Mouse (Mus musculus) liver, postnatal 0 days (tissue): ENCODE measurements around the gene Rslcan18.

Experiments used
- CTCF ChIP-seq: sonication (generic); IDR thresholded peaks from 2 replicates; pipeline ENCODE4 v1.5.1; 2016; ENCODE audit warnings: antibody characterized with exemption, low read depth
- EP300 ChIP-seq: IDR thresholded peaks from 2 replicates; pipeline ENCODE4 v1.6.1; 2016; ENCODE audit warnings: antibody characterized with exemption, low read depth, mild to moderate bottlenecking

DNA sequence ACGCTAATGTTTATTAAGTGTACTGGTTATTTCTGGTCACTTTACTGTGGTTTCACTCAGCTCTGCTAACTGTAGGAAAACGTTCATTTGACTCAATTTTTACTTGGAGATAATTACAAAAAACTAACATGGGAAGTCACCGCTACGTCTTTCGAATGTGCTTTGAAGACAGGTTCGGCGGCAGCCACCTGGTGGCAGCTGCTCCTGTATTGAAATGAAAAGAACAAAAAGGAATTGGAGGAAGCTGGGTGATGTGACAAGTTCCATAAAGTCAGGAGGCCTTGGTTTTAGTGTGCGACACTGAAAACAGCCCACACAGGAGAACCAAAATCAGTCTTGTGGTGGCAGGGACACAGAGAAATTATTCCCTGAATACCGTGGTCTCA is 7.2 kb downstream of the Rslcan18 start:
- no peak for TF ChIP-seq EP300
- no peak for TF ChIP-seq CTCF
